Comparison of ENCODE assay signal across 9 mouse cellular contexts in the genomic region with DNA sequence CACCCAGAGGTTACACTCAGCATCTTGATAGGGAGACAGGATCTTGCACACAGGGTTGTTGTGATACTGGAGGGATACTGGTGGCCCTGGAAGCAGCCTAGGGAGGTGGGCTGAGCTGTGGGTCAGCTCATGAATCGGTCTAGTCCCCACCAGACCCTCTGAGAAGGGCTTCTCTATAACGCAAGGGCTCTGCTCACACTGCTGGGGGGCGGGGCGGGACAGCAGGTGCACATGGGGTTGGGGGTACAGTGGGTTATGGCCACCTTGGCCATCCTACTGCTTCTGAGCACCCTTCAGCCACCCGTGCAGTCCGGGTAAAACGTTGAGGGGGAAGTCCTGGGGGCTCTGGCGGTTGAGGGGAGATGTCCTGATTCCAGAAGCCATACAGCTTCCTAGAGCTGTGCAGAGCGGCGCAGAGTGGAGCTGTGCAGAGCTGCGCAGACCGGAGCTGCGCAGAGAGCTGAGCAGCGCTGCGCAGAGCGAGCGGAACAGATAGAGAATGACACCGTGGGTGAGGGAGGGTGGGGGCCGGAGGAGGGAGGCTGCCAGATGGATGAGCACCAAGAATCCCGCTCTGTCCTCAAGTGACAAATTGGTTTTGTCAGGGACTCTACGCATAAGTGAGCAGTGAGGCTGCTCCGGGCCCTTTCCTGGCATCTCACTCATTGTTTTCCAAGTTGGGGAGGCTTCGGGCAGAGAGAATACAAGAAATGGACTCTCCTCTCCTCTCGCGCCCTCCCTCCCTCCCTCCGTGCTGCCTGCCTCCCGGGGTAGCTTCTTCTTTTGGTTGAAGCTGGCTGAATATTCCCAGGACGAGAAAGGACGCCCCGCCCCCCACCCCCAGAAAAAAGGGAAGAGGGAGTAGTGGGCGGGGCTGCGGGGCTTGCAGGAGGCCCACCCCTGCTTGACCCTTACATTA. TPM values are rescaled to one million over a fixed set of nuclear protein-coding genes. Genes with fewer than 3 reads are reported as not detected.
A peak's percentile ranks its signal among the peaks of the same experiment; 100 is the strongest.
DNase-seq lines count a peak whose midpoint lies in the region; ATAC-seq and TF ChIP-seq lines count a peak whose summit lies in the region.
"Had no signal": no experiment of that assay in that cellular context is flagged by ENCODE, and none has a peak within 500 bp of the region (broad histone marks: within the 10 kb centered on the region; RNA-seq: fewer than 3 reads in every experiment).

No protein-coding gene starts in this region.

- H3K9ac ChIP-seq in forebrain, embryonic 11.5 days (ENCODE audit: low read length) = peak overlapping the region; percentile 55
- H3K9ac ChIP-seq in hindbrain, embryonic 14.5 days = peak overlapping the region; percentile 71

- no peaks in the 10 kb centered on the region for H3K27me3 ChIP-seq in forebrain, embryonic 11.5 days (ENCODE audit: control insufficient read depth, insufficient read depth, low read length)
- no peaks in the 10 kb centered on the region for H3K27me3 ChIP-seq in hindbrain, embryonic 14.5 days (ENCODE audit: control insufficient read depth, insufficient read depth, low read length)

- DNase-seq in MN1 (ENCODE audit: low spot score) = peak; percentile 75
- peak; percentile 96 for DNase-seq in brain, embryonic 14.5 days (ENCODE audit: low read depth)
- DNase-seq in forebrain, embryonic 11.5 days (ENCODE audit: low spot score) = peak; percentile 84
- DNase-seq in hindbrain, embryonic 14.5 days (ENCODE audit: low spot score) = peak; percentile 90
- peak; percentile 67 for DNase-seq in left cerebral cortex, adult 11 months (ENCODE audit: low spot score)
- peak; percentile 91 for DNase-seq in lung, postnatal 10 days
- peak; percentile 100 for DNase-seq in retina, postnatal 1 day
- no peak for DNase-seq in urinary bladder, postnatal 10 days (ENCODE audit: low spot score)

- TF ChIP-seq POLR2A in brain, embryonic 14.5 days (IDR thresholded peaks at IDR 0.05; ENCODE audit: borderline replicate concordance, extremely low read depth, insufficient read depth, insufficient read length, poor library complexity, severe bottlenecking) = peak; percentile 43; the same call in 1 of the 2 replicates

- peak overlapping the region; percentile 25 for H3K4me3 ChIP-seq in forebrain, embryonic 11.5 days (ENCODE audit: low read depth, low read length)
- peak overlapping the region; percentile 24 for H3K4me3 ChIP-seq in hindbrain, embryonic 14.5 days (replicated peaks; ENCODE audit: low read length)

- 3% methylated on average over 32 of the region's 32 CpGs for WGBS in forebrain, embryonic 11.5 days
- WGBS in hindbrain, embryonic 14.5 days = 1% methylated on average over 30 of the region's 32 CpGs

- peaks cover 36% of the 10 kb centered on the region for H3K4me1 ChIP-seq in forebrain, embryonic 11.5 days (replicated peaks; ENCODE audit: control insufficient read depth, insufficient read depth, low read length)
- peaks cover 66% of the 10 kb centered on the region for H3K4me1 ChIP-seq in hindbrain, embryonic 14.5 days (replicated peaks; ENCODE audit: control insufficient read depth, insufficient read depth, low read length)

- TF ChIP-seq CTCF in brain, embryonic 14.5 days (IDR thresholded peaks at IDR 0.05; ENCODE audit: borderline replicate concordance, extremely low read depth, insufficient read depth, insufficient read length) = no peak; the same call in 1 of the 2 replicates

- ATAC-seq in forebrain, embryonic 11.5 days (replicated peaks; ENCODE audit: low FRiP score) = peak; percentile 84
- ATAC-seq in hindbrain, embryonic 14.5 days (ENCODE audit: low FRiP score) = peak; percentile 93

- no peaks in the 10 kb centered on the region for H3K9me3 ChIP-seq in forebrain, embryonic 11.5 days (ENCODE audit: control insufficient read depth, low read length)
- H3K9me3 ChIP-seq in hindbrain, embryonic 14.5 days (ENCODE audit: control insufficient read depth, low read length) = no peaks in the 10 kb centered on the region

- H3K4me2 ChIP-seq in forebrain, embryonic 11.5 days (ENCODE audit: low read depth, low read length, severe bottlenecking) = peak overlapping the region; percentile 74
- H3K4me2 ChIP-seq in hindbrain, embryonic 14.5 days (replicated peaks) = peak overlapping the region; percentile 76

- H3K27ac ChIP-seq in forebrain, embryonic 11.5 days (ENCODE audit: low read depth, low read length) = peak overlapping the region; percentile 84
- H3K27ac ChIP-seq in hindbrain, embryonic 14.5 days = peak overlapping the region; percentile 100

- no peaks in the 10 kb centered on the region for H3K36me3 ChIP-seq in forebrain, embryonic 11.5 days (ENCODE audit: control insufficient read depth, insufficient read depth, low read length)
- no peaks in the 10 kb centered on the region for H3K36me3 ChIP-seq in hindbrain, embryonic 14.5 days (replicated peaks; ENCODE audit: control insufficient read depth, insufficient read depth)

RNA-seq across cellular contexts. Expression of a gene that starts 16.6 kb away (rescaled TPM):
- 14.2 and 30.5 TPM in 2 replicates for polyA plus RNA-seq in brain, embryonic 14.5 days (2012; rRNA removed)
- 16.8 and 19.6 TPM in 2 replicates for polyA plus RNA-seq in forebrain, embryonic 11.5 days (2014; fragmentation: Nextera tagmentation; extraction: Ambion mirVana)
- polyA plus RNA-seq in hindbrain, embryonic 14.5 days (2014; fragmentation: Nextera tagmentation; extraction: Ambion mirVana) = 29.3 and 35.5 TPM in 2 replicates

RNA-seq across cellular contexts. Expression of a gene that starts 31.8 kb away (rescaled TPM):
- polyA plus RNA-seq in brain, embryonic 14.5 days (2012; rRNA removed) = 44.6 and 67.6 TPM in 2 replicates
- 67.6 and 70.4 TPM in 2 replicates for polyA plus RNA-seq in forebrain, embryonic 11.5 days (2014; fragmentation: Nextera tagmentation; extraction: Ambion mirVana)
- 70.0 and 73.9 TPM in 2 replicates for polyA plus RNA-seq in hindbrain, embryonic 14.5 days (2014; fragmentation: Nextera tagmentation; extraction: Ambion mirVana)

RNA-seq across cellular contexts. Expression of a gene that starts 32.0 kb away (rescaled TPM):
- 34.9 and 44.1 TPM in 2 replicates for polyA plus RNA-seq in brain, embryonic 14.5 days (2012; rRNA removed)
- polyA plus RNA-seq in forebrain, embryonic 11.5 days (2014; fragmentation: Nextera tagmentation; extraction: Ambion mirVana) = 86.8 and 99.5 TPM in 2 replicates
- polyA plus RNA-seq in hindbrain, embryonic 14.5 days (2014; fragmentation: Nextera tagmentation; extraction: Ambion mirVana) = 64.6 and 65.7 TPM in 2 replicates

RNA-seq across cellular contexts. Expression of a gene that starts 35.9 kb away (rescaled TPM):
- not detected in 2 replicates for polyA plus RNA-seq in brain, embryonic 14.5 days (2012; rRNA removed)
- polyA plus RNA-seq in forebrain, embryonic 11.5 days (2014; fragmentation: Nextera tagmentation; extraction: Ambion mirVana) = not detected in 2 replicates
- polyA plus RNA-seq in hindbrain, embryonic 14.5 days (2014; fragmentation: Nextera tagmentation; extraction: Ambion mirVana) = not detected in 2 replicates
- polyA plus RNA-seq: gonadal fat pad, adult 2 months had no signal

RNA-seq across cellular contexts. Expression of a gene that starts 41.0 kb away (rescaled TPM):
- 36.4 and 40.6 TPM in 2 replicates for polyA plus RNA-seq in brain, embryonic 14.5 days (2012; rRNA removed)
- 27.9 and 31.0 TPM in 2 replicates for polyA plus RNA-seq in forebrain, embryonic 11.5 days (2014; fragmentation: Nextera tagmentation; extraction: Ambion mirVana)
- polyA plus RNA-seq in hindbrain, embryonic 14.5 days (2014; fragmentation: Nextera tagmentation; extraction: Ambion mirVana) = 51.9 and 54.4 TPM in 2 replicates
